Mouse (Mus musculus) urinary bladder, postnatal 4 days (tissue): ENCODE measurements around the gene Mpzl2.
"Not testable (repeated sequence)": the region's sequence is repeated elsewhere in the genome, so short reads cannot be mapped to it uniquely, and the experiment has no call there.

Source experiments
- DNase-seq, 2 experiments: peaks; one replicate each; pipeline ENCODE4 v3.0.0; 2021 to 2022; ENCODE audit warnings: low spot score in 2 of 2

Gene Mpzl2

GRCm38 (mm10) chr9:45034526-45034925 is 5.1 kb upstream of the Mpzl2 start:
- DNase-seq = no peak

GRCm38 (mm10) chr9:45037803-45038202 is 1.8 kb upstream of the Mpzl2 start:
- DNase-seq = not testable (repeated sequence)

DNA sequence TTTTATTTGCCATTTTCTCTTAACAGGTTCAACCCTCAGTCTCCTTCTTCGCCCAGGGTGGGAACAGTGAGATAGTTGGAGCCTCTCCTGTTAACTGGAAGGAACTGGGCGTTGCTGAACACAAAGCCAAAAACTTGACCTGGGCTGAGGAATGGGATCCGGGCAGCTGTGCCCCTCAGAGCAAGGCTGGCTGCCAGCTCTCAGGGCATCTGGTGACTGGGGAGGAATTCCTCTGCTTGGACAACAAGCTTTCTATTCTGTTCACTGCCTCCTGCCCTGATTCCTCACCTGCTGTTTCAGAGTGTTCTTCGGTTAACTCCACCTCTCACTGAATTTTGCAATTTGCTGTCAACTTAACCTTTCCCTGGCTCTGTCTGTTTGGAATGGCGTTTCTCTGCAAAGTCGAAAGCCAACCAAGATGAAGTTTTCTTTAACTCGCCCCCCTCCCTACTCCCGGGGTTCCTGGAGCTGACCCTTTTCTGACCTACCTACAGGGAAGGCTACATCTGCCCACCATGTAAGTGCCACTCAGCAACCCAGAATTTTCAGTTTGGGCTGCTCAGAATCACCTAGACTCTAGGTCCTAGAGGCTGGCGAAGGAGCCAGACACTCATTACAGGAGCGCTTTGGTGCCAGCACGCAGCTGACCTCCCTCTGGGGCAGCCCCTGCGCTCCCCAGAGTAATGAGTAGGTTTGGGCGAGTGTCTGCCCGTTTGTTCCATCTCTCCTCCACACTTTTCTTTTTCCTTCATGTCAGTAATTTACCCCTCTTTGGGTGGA is 657 bp downstream of the Mpzl2 start:
- no peak for DNase-seq

DNA sequence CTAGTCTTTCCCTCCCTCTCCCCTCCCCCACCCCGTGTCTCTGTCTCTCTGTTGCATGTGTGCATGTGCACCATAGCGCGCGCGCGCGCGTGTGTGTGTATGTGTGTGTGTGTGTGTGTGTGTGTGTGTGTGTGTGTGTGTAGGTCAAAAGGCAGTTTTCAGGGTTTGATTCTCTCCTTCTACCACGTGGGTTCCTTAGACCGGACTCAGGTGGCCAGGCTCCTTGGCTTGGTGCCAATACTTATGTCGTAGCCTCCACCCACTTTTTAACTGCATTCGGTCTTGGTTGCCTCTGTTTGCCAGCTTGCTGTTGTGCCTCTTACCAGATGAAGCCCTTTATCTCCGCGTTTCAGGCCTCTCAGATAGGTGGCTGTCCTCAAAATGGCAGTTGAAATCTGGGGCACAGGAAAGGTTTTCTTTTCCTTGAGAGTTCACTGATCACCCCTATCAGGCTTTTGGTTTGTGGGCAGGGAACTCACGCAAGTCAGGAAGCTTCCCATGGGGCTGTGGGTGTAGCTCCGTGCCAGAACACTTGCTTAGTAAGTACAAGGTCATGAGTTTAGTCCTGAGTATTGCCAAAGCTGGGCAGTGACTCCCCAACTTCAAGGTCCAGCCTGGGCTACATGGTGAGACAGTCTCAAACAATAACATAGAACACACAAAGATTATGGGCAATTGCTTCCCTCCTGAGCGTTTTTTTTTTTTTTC is 1.7 kb downstream of the Mpzl2 start:
- no peak for DNase-seq

- DNase-seq = peak; percentile 68 to 74
Observed at GRCm38 (mm10) chr9:45042056-45042720, 2.6 kb downstream of the Mpzl2 start.

DNA sequence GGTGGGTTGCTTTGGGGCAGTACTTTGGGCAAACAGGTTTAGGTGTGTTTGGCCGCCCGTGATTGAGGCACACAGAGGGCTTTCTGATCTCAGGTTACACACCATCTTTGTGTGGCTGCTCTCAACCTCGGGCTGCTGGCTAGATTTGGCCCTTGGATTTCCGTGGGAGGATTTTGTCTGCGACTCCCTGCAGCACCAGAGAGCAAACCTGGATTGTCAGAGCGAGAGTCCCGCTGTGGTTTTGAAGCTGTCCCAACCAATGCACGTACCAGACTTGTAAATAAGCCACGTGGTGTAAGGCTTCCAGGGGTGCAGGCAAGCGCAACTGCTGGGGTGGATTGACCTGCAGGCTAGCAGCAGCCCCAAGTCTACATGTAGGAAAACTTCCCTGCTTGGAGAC is 3.3 kb downstream of the Mpzl2 start:
- DNase-seq = no peak

- DNase-seq = no peak
Observed at GRCm38 (mm10) chr9:45046973-45047372, 7.4 kb downstream of the Mpzl2 start.

DNA sequence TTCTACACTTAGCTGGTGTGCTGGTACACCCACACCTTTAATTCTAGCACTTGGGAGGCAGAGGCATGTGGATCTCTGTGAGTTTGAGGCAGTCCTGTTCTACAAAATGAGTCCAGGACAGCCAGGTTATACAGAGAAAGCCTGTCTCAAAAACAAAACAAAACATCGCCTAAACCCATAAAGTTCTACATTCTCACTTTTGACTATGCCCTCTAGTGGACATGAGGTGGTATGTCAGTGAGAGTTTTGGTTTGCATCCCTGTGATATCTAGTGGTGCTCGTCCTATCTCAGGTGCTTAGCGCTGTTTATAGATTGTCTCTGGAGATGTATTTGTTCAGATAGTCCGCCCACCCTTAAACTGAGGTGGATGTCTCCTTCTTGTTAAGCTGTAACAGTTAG is 8.9 kb downstream of the Mpzl2 start:
- DNase-seq = no peak

DNA sequence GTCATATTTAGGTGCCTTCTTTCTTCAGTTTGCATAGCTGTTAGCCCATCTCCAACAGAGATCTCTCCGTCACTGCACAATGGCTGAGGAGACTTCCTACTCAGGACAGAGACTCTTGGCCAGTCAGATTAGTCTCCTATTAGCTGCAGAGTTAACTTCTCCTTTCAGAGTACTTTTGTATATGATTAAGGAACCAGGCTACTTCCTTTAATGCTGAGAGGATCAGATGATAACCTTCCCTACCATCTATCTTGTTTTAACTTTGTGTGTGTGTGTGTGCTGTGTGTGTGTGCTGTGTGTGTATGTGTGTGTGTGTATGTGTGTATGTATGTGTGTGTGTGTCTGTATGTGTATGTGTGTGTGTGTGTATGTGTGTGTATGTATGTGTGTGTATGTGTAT is 10.1 kb downstream of the Mpzl2 start:
- no peak for DNase-seq

DNA sequence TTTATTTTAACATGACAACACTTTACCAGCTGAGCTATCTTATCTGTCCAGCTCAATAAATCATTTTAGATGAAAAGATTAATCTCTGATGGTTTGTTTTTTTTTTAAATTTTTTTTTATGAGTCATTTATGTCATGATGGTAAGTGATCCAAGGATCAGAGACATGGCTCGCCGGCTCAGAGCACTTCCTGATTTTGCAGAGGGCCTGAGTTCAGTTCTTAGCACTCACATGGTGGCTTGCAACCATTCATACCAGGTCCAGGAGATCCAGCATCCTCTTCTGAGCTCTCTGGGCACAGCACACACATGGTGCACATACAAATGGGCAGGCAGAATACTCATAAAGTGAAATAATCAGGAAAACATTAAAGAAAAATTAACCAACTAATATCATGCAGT is 10.7 kb downstream of the Mpzl2 start:
- no peak for DNase-seq

DNA sequence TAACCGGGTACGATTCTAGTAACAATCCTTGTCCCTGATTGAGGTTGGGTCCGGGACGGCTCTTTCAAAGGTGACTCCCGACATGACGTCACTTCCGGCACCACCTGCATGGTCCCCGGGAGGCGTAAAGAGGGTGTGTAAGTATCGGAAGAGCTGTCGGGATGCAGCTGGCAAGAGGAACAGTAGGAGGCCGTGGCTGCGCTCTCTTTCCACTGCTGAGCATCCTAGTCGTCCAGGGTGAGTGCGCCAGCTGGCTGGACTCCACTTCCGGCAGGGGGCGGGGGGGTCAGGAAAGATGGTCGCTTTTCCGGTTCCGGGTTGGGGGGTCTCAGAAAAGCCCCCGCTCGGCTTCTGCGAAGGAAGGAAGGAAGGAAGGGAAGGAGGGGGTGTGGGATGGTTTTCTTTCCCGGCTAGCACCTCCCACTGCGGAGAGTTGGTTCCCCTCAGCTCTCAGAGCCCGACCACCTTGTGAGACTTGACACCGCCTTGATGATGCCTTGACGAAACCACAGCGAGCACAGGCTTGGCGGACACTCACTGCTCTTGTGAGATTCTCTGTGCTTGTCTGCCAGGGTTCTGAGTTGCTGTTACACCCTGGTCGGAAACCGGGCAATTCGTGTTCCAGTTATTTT is 15.6 kb downstream of the Mpzl2 start, which contains the start of gene Mpzl3:
Gene Mpzl3 (plus strand): TSS at position 105 of the 632 bp plus-strand sequence.
- DNase-seq = peak; percentile 81 to 82

DNA sequence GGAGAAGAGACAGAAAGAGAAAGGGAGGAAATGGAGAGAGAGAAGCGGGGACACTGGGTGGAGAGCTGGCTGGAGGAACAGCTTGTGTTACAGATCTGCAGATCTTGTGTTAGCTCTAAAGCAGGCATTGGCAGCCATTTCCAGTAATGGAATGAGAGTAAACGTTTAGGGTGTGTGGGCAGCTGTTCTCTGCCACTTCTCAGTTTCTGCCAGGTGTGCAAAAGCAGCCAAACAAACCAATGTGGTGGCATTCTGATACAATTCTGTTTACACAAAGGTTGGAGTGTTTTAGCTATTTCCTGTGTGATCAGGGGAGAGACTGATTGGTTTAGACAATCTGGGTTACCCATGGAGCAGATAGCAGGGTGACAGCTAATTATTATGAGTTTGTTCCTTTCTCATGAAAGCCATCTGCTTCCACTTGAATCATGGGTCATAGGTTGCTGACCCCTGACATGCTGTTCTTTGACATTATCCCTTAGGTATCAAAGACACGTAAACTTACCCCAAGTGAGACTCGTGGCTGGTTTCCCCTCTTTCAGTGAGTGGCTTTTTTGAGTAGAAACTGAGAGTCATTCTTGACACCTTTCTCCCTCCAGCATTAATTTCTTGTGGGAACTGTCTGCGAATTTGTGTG is 18.8 kb downstream of the Mpzl2 start:
- DNase-seq = no peak

GRCm38 (mm10) chr9:45060151-45060550 is 20.6 kb downstream of the Mpzl2 start:
- no peak for DNase-seq

GRCm38 (mm10) chr9:45062677-45063076 is 23.1 kb downstream of the Mpzl2 start:
- no peak for DNase-seq

GRCm38 (mm10) chr9:45064421-45064820 is 24.8 kb downstream of the Mpzl2 start:
- no peak for DNase-seq

GRCm38 (mm10) chr9:45066735-45067134 is 27.1 kb downstream of the Mpzl2 start:
- DNase-seq = no peak

- no peak for DNase-seq
Observed at GRCm38 (mm10) chr9:45071800-45072199, 32.2 kb downstream of the Mpzl2 start.

- no peak for DNase-seq
Observed at GRCm38 (mm10) chr9:45077859-45078258, 38.3 kb downstream of the Mpzl2 start.

DNA sequence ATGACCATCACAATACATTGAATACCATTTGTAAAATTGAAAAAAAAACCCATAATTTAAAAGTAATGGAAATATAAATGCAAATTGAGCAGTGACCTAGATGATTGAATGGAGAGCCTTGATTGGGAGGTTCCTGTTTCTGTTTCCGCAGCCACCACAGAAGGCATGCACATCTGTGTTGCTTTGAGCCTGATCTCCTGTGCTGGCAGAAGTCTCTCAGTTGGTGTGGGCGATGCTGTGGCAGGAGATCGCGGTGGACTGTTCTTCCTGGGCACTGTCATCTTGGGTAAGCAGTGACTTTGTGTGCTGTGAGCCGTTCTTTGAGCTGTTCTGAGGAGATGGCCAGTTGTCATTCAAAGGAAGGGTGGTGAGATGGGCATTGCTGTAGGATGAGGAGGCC is 39.4 kb downstream of the Mpzl2 start, which contains the start of gene Jaml:
Gene Jaml (plus strand): TSS at position 173 of the 400 bp plus-strand sequence.
- DNase-seq = no peak

- no peak for DNase-seq
Observed at GRCm38 (mm10) chr9:45083132-45083531, 43.5 kb downstream of the Mpzl2 start.

- DNase-seq = no peak
Observed at GRCm38 (mm10) chr9:45084556-45084955, 45.0 kb downstream of the Mpzl2 start.
